Mouse (Mus musculus) stomach, postnatal 0 days (tissue): ENCODE measurements around the gene Ifi27.

Experiments used
- CTCF ChIP-seq: IDR thresholded peaks from 2 replicates; pipeline ENCODE4 v1.5.1; 2016; ENCODE audit warnings: antibody characterized with exemption, low read depth, mild to moderate bottlenecking, moderate library complexity
- EP300 ChIP-seq: optimal IDR thresholded peaks from 2 replicates; pipeline ENCODE3; 2016; ENCODE audit warnings: antibody characterized with exemption

- TF ChIP-seq CTCF: no peak
- TF ChIP-seq EP300: no peak
Measured at GRCm38 (mm10) chr12:103487750-103488149, 53.7 kb downstream of the Ifi27 start.
